Mouse (Mus musculus): ENCODE measurements at regions not wholly inside any gene's neighbourhood (a gene's known extent, or its start where the extent isn't known, plus 50 kb on each side); places are given as distances from the start of the nearest gene placed in this dataset.

DNA sequence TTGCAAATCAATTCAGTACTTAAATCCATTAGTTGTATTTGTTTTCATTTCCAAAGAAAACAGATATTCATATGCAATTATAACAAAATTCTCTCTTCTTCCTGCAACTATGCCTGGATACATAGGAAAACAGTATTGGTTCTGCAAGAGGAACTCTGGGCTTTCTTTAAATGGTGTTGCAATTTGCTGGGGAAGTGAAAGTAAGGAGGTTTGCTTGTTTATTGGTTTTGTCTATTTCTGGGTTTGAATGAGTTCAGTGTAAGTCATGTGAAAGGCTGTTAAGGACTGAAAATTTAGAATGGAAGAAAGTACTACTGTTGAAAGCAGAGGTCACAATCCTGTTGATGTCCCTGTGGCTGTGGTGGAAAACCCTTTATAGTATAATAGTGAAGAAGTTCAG is 1058.0 kb downstream of the Pla2g4a start:
- DNase-seq = no peak
- intact Hi-C loops (cut with DNase I) = no loop called here

DNA sequence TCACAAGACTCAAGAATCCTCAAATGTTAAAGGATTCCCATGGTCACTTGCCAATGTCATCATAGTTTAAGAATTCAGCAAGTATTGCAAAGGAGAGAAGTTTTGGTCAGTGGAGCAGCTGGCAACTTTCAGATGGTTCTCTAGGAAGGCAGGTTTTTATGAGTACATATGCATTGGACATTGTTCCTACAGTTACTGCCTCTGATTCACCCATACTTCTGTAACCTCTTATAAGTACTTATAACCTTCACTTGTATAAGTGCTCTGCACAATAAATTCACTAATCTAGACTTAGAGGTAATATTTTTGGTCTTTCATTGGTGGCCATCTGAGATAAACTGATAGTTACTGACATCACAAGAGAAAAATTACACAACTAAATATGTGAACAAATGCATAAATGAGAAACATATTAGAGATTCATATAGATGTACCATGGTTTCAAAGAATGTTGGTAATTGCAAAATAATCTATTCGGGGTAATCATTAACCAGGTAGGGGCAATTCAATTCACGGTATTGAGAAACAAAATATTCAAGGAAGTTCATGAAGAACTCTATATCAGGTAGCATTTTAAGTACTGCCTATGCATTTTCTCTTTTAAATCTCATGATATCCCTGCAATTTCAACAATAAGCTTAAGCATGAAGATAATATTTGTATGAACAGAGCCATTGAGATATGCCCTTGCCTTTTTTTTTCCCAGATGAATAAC is 1059.6 kb downstream of the Pla2g4a start:
- intact Hi-C loops (cut with DNase I) = no loop called here
- no peak for DNase-seq

DNA sequence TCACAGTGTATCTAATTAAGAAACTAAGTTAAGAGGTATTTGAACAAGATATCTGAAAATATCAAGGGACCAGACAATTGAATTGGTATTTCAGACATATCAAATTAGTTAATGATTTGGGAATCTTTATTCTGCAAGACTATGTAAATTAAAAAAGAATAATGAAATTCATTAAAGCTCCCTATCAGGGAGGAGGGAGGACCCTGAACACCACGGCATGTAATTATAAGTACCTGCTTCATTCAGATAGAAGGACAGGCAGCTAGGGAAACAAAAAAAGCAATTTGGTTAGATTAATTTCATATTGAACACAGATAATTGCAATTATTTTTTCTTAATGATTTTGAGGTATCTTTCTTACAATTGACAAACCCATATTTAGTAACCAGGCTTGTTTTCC is 1090.3 kb downstream of the Pla2g4a start:
- intact Hi-C loops (cut with DNase I) = no loop called here
- no peak for DNase-seq

DNA sequence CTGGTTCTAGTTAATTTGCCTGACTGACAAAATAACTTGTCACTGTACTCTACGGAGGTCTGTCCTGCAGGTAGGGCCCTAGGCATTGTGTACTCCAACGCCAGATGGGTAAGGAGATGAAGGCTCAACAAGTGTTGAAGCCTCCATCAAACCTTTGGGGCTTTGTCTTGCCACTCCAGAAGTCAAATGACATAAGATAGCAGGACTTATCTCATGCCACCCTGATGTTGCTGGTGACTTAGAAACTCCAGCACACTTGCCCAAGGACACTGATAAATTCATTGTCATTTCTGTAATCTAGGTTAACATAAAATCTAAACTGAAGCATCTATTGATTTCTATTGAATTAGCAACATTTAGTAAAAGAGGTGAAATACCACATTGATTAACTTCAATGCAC is 1097.5 kb downstream of the Pla2g4a start:
- DNase-seq = no peak
- intact Hi-C loops (cut with DNase I) = no loop called here

DNA sequence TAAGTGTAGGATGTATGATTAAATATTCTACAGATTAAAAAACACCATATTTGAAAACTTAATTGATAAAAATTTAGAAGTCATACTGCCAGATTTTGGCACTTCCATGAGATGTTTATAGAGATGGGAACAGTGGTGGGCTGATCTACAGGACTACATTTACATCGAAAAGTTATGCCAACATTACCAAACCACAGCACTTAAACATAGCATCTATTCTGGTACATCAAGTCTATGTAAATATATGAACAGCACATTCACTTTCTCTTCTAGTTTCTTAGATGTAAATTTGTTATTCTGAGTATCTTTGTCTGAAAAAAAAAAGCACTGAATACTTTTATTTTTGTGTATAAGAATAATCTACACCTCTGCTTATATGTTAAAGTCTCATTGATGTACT is 1108.1 kb downstream of the Pla2g4a start:
- intact Hi-C loops (cut with DNase I) = no loop called here
- DNase-seq = no peak

DNA sequence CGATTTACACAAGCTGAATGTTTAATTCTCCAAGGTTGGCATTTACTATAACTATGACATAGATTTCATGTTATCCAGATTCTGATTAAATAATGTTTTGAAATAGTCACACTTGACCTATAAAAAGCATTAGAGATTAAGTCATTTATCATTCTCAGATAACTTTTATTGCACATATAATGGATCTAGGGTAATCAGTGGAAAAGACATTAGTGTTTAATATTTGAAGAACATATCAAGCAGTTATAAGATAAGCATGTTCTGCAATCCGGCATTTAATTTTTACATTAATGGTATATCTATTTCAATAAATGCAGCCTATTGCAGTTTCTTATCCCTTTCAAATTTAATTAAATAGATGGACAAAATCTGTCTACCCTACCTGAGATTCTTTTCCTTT is 1114.5 kb downstream of the Pla2g4a start:
- intact Hi-C loops (cut with DNase I) = no loop called here
- DNase-seq = no peak

DNA sequence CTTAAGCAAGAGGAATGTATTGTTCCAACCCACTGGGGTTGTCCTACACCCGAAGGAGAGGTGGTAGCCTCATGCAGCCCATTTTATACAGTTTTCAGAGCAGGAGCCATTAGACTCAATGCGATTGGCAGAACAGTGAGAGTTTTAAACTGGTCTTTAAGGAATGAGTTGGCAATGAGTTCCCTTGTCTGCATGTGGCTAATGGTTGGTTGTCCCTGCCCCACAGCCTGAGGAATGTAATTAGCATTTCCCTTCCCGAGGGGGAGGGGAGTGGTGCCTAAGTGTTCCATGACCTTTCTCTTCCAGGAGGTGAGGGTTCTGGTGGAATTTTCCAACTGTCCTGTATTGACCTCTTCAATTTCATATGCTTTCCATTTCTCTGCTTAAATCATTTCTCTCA is 1137.9 kb downstream of the Pla2g4a start:
- no peak for DNase-seq
- intact Hi-C loops (cut with DNase I) = no loop called here

DNA sequence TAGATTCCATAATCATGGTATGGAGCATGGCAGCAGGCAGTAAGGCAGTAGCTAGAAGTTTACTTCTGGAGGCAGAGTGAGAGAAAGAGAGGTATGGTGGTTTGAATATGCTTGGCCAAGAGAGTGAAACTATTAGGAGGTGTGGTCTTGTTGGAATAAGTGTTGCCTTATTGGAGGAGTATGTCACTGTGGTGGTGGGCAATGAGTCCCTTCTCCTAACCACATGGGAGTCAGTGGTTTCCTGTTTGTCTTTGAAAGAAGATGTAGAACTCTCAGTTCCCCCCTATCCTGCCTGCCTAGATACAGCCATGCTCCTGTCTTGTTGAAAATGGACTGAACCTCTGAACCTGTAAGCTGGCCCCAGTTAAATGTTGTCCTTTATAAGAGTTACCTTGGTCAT is 1152.4 kb downstream of the Pla2g4a start:
- DNase-seq = no peak
- intact Hi-C loops (cut with DNase I) = no loop called here

DNA sequence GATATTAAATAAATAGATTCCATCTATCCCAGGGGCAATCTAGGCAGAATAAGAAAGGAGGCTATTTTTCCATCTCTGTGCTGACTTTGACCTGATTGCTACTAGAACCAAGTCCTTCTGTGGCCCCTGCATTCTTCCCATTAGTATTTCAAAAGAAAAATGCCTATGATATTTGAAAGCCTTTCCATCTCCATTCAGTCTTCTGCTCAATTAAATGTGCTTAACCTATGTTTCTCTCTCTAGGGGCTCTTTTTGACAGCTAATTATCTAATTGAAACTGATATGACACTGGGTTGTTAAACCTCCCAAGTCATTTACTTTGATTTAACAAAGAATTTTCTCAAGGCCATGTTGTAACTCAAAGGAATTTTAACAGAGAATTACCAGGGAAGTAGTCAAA is 1164.0 kb downstream of the Pla2g4a start:
- intact Hi-C loops (cut with DNase I) = no loop called here
- DNase-seq = no peak

DNA sequence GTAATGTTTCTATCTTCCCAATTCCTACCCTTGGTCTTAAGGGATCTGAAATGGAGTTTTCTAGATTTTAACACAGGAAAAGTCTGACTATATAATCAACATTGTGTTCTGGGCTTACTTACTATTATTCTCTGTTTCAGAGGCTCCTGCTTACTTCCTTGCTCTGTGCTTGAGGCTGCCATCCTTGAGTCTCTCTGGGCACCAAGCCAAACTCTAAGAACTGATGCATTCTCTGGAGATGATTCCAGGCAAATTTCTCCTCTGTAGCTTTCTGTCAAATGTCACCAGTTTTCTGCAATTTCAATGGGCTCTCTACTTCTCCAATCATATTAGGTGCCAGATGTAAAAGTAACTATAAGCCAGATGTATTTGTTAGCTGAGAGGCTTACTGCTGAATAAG is 1210.3 kb downstream of the Pla2g4a start:
- intact Hi-C loops (cut with DNase I) = no loop called here
- DNase-seq = peak; percentile 1

DNA sequence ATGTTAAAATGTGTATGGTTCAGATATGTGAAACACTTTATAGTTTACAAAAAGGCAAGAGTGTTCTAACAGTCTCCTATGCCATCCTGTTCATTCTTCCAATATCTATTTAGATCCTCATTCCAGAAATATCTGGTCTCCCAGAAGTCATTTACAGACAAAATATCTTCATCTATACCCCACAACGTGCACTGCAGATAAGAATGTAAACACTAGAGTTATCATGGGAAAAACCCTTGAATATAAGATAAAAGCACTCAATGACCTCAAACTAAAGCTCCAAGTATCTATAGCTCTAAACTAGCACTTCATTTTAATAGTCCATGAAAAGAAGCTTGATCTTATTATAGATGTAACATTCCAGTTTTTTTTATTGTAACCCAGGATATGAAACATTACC is 1239.0 kb downstream of the Pla2g4a start:
- no peak for DNase-seq
- intact Hi-C loops (cut with DNase I) = no loop called here

DNA sequence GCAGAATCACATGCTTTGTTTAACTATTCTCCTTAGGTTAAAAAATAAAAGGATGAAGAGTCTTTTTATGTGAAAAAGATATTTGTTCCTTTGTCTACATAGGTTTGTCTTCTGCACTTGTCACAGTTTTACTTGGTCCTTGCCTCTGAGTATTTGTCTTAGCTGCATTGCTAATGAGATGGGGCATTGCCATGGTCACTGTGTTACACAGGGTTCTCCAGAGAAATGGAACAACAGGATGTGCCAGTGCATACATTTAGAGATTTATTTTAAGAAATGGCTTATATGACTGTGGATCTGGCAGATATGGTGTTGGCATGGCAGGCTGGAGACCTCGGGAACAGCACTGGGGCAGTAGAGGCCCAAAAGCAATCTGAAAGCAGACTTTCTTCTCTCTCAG is 1239.7 kb downstream of the Pla2g4a start:
- DNase-seq = no peak
- intact Hi-C loops (cut with DNase I) = no loop called here

DNA sequence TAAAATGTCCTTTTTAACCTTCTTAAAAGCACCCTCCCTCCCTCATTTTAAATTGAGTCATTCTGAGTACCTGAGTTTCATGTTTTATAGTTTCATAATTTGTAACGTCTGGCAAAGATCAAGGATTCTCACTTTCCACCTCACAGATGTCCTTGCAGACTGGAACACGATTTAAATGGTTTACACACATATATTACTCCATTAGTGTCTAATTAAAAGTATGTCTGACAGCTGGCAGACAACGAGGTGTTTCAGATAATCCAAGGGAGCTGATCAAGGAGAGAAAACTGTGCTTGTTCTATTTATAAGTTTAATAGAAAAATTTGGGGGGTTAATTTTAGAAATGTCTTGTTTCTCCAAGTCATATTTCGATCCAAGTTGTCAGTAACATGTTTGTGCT is 1240.1 kb downstream of the Pla2g4a start:
- DNase-seq = no peak
- intact Hi-C loops (cut with DNase I) = no loop called here

DNA sequence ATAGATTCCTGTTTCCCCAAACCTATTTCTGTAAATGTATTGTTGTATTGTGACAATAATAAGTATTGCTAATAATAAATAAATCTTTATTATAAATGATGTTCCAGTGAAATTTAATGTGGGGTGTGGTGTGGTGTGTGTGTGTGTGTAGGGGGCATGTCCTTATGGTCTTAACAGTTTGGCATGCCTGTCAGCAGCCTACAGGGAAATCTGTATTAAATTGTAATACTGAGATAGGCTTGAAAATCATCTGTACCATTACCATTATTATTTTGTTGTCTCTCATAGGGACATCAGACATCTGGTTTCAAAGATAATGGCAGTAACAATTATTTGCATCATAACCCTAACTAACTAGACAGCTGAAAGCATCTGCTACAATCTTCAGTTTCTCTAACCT is 1253.0 kb downstream of the Pla2g4a start:
- DNase-seq = no peak
- intact Hi-C loops (cut with DNase I) = no loop called here

DNA sequence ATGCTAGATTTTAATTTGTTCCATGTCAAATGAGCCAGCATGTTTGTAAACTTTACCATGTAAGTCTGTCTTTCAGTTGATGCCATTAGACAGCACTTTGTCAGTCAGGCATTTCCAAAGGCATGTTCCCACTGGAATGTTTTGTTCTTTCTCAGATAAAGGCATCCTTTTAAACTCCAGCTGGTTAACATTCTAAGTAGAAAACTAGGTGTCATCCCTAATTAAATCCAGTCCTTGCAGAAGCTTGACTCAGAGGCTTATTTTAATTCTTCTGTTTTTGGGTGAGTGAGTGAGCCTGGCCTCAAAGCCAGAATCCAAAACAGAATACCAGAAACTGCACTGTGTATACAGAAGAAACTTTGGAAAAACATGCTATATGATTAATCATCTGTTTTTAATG is 1253.4 kb downstream of the Pla2g4a start:
- DNase-seq = no peak
- intact Hi-C loops (cut with DNase I) = no loop called here

DNA sequence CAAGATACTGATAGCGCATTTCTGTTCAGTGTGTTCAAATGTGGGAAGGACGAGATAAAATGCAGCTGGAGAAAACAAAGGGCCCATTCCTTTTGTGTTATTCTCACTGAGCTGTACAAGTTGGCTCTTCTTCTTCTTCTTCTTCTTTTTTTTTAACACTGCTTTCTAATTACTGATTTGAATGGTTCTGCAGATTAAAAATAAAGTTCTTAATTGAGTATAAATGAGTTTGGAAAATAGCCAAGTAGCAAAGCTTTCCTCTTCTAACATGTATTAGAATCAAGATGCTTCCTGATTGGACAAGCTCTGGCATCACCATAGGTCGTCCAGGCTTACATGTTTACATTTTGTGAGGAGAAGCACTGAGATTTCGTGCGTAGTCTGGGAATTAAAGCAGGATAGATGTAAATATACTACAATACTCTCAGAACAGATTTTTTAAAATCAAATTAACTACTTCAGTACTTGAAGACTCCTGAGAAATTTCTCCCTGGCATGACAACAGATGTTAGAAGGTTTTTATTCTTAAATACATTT is 1254.8 kb downstream of the Pla2g4a start:
- DNase-seq = no peak
- intact Hi-C loops (cut with DNase I) = no loop called here

DNA sequence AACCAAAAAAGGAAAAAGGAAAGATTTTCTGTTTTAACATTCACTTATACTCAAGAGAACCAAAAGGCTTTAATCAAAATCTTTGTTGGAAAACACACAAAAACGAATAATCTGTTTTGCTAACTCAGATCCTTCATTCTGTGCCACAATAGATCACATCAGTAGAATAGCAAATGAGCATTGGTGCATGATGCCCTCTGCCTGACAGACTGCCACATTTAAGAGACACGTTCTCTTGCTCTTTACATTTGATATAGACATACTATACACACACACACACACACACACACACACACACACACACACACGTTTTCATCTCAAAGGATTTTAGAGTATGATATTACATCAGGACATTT is 1260.5 kb downstream of the Pla2g4a start:
- intact Hi-C loops (cut with DNase I) = no loop called here
- DNase-seq = no peak

DNA sequence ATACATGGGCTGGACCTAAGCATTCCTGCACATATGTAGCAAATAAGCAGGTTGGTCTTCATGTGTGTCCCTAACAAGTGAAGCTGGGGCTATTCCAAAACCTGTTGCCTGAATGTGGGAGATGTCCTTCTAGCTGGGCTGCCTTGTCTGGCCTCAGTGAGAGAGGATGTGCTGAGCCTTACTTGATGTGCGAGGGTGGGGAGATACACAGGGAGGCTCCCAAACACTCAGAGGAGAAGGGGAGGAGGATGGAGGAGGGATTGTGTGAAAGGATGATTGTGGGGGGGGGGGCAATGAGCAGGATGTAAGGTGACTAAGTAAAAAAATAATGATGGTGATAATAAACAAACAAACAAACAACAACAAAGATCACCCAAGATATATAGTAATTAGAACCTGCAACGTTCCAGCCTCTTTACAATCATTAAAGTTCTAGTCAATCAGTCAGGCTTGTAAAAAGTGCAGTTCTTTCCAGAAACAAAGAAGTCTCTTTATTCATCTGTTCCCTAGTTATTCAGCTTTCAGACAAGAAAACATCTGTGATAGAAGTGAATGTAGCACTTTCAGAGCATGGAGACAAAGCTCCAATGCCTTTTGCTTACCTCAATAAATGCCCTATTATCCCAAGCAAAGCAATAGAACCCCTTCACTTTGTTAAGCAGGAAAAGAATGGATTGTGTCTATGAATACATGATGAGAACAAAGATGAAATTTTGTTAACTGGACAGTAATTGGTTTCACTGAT is 1261.1 kb downstream of the Pla2g4a start:
- DNase-seq = no peak
- intact Hi-C loops (cut with DNase I) = no loop called here

DNA sequence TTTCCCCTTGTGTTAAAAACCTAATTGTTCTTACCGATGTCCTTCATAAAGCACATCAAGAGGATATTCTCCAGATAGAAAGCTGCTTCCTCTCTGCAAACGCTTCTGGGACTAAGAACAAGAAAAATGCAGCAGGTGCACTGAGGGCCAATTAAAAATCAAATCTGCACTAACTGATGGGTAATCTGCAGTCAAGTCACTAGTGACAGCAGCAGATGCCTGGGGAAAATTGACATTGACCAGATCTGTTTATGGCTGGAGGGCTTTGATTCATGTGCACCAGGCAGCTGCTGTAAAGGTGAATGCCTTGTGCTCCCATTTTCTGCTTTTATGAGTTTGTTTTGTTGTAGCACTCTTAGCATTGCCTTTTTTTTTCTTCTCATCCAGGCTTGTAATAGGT is 1271.0 kb downstream of the Pla2g4a start:
- intact Hi-C loops (cut with DNase I) = no loop called here

DNA sequence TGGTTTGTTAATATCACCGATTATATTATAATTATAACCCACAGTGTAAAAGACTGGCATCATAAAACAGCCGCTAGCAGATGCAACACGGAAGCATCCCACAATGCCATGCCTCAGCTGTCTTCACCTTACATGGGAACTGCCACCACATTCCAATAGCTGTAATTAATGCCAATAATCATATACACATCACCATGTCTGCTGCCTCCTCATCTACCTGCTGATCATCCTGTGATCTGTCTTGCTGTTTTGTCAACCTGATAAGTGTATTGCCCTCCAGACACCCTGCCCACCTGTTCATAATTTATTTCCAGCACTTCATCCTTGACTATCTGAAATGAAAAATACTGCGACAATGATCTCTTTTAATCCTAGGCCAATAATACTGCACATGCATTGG is 1271.5 kb downstream of the Pla2g4a start:
- intact Hi-C loops (cut with DNase I) = no loop called here
- DNase-seq = no peak

More for the DNA sequence above, 1271.0 kb downstream of the Pla2g4a start:
- DNase-seq = no peak

DNA sequence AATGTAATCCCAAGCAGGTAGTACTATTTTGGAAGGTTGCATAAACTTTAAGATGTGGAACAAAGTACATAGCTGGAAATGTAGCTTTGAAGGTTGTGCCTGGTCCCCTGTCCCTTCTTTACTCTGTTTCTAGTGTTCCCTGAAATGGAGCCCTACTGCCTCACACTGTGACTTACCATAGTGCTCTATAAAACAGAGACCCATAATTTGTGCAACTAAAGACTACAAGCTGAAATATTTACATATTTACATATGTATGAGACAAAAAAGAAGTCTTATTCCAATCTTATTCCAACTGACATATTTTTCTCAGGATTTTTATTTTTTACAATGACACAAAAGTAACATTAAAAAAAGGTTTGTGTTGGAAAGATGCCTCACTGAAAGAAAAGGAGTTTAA is 1285.6 kb downstream of the Pla2g4a start:
- intact Hi-C loops (cut with DNase I) = no loop called here
- no peak for DNase-seq

DNA sequence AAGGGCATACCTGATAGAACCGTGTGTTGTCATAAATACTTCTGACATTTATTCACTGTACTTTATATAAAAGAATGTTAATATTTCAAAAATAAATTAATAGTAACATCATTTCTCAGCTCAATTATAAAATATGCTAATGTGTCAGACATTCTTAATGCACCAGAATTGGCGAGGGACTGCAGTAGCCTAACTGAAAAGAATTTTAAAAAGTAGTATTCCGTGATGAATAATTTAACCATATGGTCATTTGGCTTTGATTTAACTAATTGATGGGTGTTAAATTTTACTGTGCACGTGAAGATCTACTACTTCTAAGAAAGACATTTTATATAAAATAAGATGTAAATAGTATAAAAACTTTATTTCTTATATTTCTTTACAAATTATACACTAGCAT is 1296.7 kb downstream of the Pla2g4a start:
- intact Hi-C loops (cut with DNase I) = no loop called here
- no peak for DNase-seq

DNA sequence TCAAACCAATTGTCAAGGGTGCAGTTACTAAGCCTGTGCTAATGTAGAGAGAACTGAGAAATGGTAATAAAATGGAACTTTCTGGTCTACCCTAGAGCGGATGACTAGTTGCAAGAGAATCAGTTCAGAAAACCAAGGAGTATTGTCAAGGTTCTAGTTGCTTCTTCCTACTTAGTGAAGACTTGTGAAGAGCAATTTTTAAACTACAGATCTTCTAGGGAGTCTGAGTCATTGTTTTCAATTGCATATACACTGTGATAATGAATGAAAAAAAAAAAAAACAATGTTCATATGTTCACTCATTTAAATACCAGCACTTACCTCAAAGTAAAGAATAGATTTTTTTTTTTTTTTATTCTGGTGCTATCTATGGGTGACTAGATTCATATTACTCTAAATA is 1304.1 kb downstream of the Pla2g4a start:
- DNase-seq = no peak
- intact Hi-C loops (cut with DNase I) = no loop called here

All from left cerebral cortex, postnatal 4 days (tissue).